Mouse (Mus musculus): ENCODE results near the gene Smtn. TPM values are rescaled to one million over a fixed set of nuclear protein-coding genes. Genes with fewer than 3 reads are reported as not detected.
A peak's percentile ranks its signal among the peaks of the same experiment; 100 is the strongest.

The Smtn gene
- polyA plus RNA-seq (2015; fragmentation: Nextera tagmentation; extraction: Ambion mirVana), result 17.7 and 18.5 TPM in 2 replicates

DNA sequence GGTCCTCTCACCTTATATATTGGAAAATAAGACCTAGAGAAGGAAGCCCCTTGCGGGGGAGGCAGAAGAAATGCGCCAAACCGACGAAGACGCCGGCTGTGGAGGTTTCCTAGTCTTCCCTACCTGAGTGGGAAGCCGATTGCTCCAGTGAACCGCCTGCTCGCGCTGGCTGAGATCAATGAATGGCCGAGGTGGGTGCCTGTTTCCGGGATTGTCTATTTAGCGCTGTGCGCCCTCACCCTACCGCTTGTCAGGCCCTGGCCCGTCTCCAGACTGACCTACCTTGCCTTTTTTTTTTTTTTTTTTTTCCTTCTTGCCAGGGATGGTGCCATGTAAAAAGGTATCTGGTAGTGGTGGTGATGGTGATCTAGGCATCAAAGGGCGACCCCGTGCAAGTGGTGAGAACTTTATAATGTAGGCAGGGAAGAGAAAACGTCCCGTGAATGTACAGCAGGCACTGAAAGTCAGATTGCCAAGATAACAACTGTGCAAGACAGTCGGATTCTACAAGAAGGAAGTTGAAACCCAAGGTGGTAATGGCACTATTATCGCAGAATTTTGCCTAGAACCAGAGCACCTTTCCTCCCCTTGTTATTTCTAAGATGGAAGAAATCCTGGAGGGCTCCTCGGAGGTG lies at the start of gene Smtn:
TSS of gene Smtn (minus strand) at position 162 of the 635 bp plus-strand sequence.
- Histone ChIP-seq H3K27ac (replicated peaks) (no peak within 1 kb of the TSS), H3K4me2 (replicated peaks) (peak within 1 kb of the TSS; percentile 67), H3K4me1 (peaks cover 11% of the 10 kb centered on the region), H3K36me3 (no peaks in the 10 kb centered on the region), H3K4me3 (peak within 1 kb of the TSS; percentile 54), H3K27me3 (no peaks in the 10 kb centered on the region), H3K9ac (replicated peaks) (peak within 1 kb of the TSS; percentile 35), H3K9me3 (no peaks in the 10 kb centered on the region)
- WGBS, result 94% methylated on average over 23 of the region's 23 CpGs
- ATAC-seq (replicated peaks), result no peak

DNA sequence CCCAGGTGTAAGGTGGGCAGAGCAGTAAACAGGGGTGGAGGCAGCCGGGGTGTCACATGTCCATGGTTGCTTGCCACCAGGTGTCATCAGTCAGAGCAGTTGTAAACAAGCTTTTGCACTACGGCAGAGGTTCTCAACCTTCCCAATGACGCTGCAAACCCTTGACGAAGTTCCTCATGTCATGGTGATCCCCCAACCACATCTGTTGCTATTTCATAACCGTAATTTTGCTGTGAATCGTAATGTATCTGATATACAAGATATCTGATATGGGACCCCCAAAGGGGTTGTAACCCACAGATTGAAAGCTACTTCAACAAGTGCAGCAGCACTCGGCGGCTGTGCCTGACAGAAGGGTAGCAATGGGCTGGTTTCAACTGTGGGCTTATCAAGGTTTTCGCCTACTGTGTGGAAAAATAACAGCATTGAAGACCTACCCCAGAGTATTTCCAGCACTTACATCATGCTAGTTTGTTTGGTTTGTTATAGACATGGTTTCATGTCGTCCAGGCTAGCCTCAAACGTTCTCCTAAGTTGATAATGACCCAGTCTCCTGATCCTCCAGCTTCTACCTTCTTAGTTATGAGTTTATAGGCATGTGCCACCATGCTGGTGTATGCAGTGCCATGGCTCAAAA lies 47.7 kb upstream of the Smtn start:
- Histone ChIP-seq H3K4me3 (no peak overlapping the region), H3K27me3 (no peaks in the 10 kb centered on the region), H3K27ac (replicated peaks) (no peak overlapping the region), H3K9ac (replicated peaks) (no peak overlapping the region), H3K4me1 (no peaks in the 10 kb centered on the region), H3K36me3 (no peaks in the 10 kb centered on the region), H3K9me3 (no peaks in the 10 kb centered on the region), H3K4me2 (replicated peaks) (no peak overlapping the region)
- 82% methylated on average over 11 of the region's 11 CpGs for WGBS
- ATAC-seq (replicated peaks), result no peak

DNA sequence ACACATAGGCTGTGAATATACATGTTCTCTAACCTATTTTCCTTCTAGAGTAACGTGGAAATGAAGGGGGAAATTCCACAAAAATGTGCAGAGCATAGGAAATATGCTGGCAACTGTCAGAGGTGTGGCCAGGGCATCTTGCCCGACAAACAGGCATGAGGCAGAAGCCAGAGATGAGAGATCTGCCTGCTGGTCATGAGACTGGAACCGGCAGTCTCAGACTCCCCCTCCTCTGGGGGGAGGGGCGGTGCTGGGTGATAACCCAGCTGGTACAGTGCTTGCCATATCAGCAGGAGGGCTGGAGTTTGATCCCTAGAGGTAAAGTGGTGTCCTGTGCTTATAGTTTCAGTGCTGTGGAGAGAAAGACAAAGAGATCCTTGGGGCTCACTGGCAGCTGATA lies 46.9 kb upstream of the Smtn start:
- Histone ChIP-seq H3K4me1 (no peaks in the 10 kb centered on the region), H3K9me3 (no peaks in the 10 kb centered on the region), H3K36me3 (no peaks in the 10 kb centered on the region), H3K4me2 (replicated peaks) (no peak overlapping the region), H3K4me3 (no peak overlapping the region), H3K27me3 (no peaks in the 10 kb centered on the region), H3K9ac (replicated peaks) (no peak overlapping the region), H3K27ac (replicated peaks) (no peak overlapping the region)
- ATAC-seq (replicated peaks), result no peak
- WGBS, result 49% methylated on average over 4 of the region's 4 CpGs

DNA sequence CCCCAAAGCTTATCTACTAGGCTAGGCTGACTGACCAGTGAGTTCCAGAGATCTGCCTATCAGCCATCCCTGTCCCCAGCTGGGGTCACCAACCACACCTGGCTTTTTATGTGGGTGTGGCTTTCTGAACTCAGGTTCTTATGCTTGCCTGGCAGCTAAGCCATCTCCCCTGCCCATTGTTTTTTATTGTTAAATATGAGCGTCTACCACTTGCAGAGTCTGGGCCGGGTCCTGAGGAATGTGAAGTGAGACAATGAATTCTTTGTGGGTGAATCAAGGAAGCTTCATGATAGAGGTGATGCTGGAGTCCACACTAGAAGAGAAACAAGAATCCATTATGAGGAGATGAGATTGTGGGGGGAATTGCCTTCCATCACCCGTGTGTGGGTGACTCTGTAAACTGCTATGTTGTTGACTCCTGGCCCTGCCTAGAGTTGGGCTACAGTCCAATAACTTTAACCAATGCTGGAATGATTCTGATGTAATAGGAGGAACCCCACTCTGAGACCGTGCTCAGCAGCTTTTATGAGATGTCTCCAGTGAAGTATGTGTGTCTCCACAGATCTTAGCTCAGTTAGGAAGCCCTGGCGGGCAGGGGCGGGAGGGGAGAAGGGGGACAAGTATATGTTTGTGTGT lies 45.7 kb upstream of the Smtn start:
- no peak for ATAC-seq (replicated peaks)
- H3K4me3 ChIP-seq, result no peak overlapping the region
- no peak overlapping the region for H3K9ac ChIP-seq (replicated peaks)
- H3K36me3 ChIP-seq, result no peaks in the 10 kb centered on the region
- no peaks in the 10 kb centered on the region for H3K9me3 ChIP-seq
- H3K4me1 ChIP-seq, result no peaks in the 10 kb centered on the region
- H3K27ac ChIP-seq (replicated peaks), result no peak overlapping the region
- no peak overlapping the region for H3K4me2 ChIP-seq (replicated peaks)
- H3K27me3 ChIP-seq, result no peaks in the 10 kb centered on the region
- WGBS, result 76% methylated on average over 6 of the region's 6 CpGs

DNA sequence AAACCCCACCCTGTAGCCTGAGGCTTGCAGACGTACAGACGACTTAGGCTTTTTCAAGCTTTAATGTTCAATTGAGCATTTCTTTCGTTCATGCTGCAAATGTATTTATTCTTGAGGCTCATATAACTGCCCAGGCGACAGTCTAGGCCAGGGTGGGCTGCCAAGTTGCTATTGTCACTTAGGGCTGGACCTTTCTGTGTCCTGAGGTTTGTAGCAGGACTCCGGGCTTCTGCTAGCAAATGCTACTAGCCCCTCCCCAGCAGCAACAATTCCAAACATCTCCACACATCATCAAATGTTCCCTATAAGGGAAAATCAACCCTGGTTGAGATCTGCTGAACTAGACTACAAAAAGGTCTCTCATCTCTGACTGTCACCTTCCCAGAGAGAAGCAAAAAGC lies 42.7 kb upstream of the Smtn start:
- WGBS, result 79% methylated on average over 5 of the region's 5 CpGs
- H3K4me3 ChIP-seq, result no peak overlapping the region
- H3K4me1 ChIP-seq, result no peaks in the 10 kb centered on the region
- no peak overlapping the region for H3K4me2 ChIP-seq (replicated peaks)
- H3K27ac ChIP-seq (replicated peaks), result no peak overlapping the region
- no peak for ATAC-seq (replicated peaks)
- H3K9me3 ChIP-seq, result no peaks in the 10 kb centered on the region
- H3K27me3 ChIP-seq, result no peaks in the 10 kb centered on the region
- no peak overlapping the region for H3K9ac ChIP-seq (replicated peaks)
- H3K36me3 ChIP-seq, result no peaks in the 10 kb centered on the region

DNA sequence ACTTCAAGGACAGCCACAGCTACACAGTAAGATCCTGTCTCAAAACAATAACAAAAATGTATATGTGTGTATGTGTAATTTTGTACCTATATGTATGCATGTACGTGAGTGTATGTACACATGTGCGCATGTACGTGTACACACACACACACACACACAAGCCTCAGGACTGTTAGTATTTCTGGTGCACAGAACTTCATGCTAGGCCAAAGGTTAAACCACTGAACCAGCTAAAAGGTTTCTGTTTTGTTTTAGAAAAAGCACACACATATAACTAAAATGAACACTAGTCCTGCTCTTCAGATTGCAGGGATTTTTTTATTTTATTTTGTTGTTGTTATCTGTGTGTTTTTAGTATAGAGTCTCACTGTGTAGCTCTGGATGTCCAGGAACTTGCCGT lies 41.5 kb upstream of the Smtn start:
- WGBS, result 92% methylated on average over 4 of the region's 4 CpGs
- Histone ChIP-seq H3K27me3 (no peaks in the 10 kb centered on the region), H3K9me3 (no peaks in the 10 kb centered on the region)

DNA sequence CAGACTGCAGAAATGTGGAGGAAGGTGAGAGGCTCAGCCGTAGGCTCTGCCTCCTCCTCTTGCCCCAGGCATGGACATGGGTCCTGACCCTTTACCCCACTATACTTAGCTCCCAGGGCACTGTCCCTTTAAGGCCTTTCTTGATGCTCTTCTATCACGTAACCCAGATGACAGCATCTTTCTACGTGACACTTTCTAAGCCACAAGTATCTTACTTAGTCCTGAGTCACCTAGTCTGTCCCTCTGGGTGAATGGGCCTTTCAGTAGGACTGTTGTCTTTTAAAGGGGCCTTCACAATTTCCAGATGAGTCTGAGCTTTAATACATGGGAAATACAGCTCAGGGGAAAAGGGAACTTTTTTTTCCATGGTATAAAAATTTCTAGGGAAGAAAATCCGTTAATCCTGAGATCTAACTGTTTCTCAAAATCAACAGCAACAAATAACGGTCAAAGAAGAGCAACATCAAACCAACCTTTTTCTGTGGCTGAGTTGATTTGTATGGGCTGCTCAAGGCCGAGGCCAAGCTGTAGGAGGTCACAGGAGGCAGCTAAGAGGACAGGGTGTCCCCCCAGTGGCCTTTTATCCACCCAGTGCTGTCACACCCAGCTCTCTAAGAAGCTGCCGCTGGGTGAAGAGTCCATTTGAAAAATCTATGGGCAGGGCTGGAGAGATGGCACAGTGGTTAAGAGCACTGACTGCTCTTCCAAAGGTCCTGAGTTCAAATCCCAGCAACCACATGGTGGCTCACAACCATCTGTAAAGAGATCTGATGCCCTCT lies 40.1 kb upstream of the Smtn start:
- Histone ChIP-seq H3K9me3 (no peaks in the 10 kb centered on the region), H3K4me3 (no peak overlapping the region), H3K27me3 (no peaks in the 10 kb centered on the region), H3K9ac (replicated peaks) (no peak overlapping the region), H3K4me2 (replicated peaks) (no peak overlapping the region), H3K36me3 (no peaks in the 10 kb centered on the region), H3K27ac (replicated peaks) (no peak overlapping the region), H3K4me1 (no peaks in the 10 kb centered on the region)
- WGBS, result 77% methylated on average over 7 of the region's 7 CpGs
- ATAC-seq (replicated peaks), result no peak

More for the DNA sequence above, 41.5 kb upstream of the Smtn start:
- Histone ChIP-seq H3K4me3 (no peak overlapping the region), H3K4me1 (no peaks in the 10 kb centered on the region), H3K27ac (replicated peaks) (no peak overlapping the region), H3K9ac (replicated peaks) (no peak overlapping the region), H3K36me3 (no peaks in the 10 kb centered on the region), H3K4me2 (replicated peaks) (no peak overlapping the region)
- no peak for ATAC-seq (replicated peaks)

DNA sequence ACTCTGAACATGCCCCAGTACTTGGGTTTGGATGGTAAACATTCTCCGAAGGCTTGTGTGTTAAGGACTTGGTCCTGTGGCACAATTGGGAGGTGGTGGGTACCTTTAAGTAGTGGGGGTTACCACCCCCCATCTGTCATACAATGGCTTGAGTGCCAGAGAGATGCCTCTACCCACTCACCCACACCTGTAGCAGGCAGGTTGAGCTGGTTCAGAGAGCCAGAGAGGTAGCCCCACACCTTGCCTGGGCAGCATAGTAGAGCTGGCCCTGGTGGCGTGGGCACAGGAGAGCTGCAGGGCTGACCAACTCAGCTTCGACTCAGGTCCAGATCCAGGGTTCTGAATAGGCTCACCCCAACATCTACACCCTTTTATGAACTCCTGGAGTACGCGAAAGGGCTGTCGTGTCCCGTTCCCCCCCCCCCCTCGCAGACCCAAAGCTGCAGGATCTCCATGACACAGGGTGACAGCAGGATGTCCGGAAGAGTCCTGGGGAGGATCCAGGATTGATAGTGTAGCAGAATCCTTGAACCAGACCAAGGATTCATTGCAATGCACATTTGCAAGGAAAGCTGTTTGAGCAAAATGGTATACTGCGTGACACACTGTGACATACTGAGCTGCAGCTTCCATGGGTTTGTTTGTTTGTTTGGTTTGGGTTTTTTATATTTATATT lies 37.8 kb upstream of the Smtn start:
- no peak overlapping the region for H3K27ac ChIP-seq (replicated peaks)
- no peaks in the 10 kb centered on the region for H3K36me3 ChIP-seq
- H3K9me3 ChIP-seq, result no peaks in the 10 kb centered on the region
- H3K4me2 ChIP-seq (replicated peaks), result no peak overlapping the region
- H3K4me3 ChIP-seq, result no peak overlapping the region
- ATAC-seq (replicated peaks), result no peak
- 75% methylated on average over 10 of the region's 10 CpGs for WGBS
- H3K9ac ChIP-seq (replicated peaks), result no peak overlapping the region
- H3K4me1 ChIP-seq, result no peaks in the 10 kb centered on the region
- H3K27me3 ChIP-seq, result no peaks in the 10 kb centered on the region

DNA sequence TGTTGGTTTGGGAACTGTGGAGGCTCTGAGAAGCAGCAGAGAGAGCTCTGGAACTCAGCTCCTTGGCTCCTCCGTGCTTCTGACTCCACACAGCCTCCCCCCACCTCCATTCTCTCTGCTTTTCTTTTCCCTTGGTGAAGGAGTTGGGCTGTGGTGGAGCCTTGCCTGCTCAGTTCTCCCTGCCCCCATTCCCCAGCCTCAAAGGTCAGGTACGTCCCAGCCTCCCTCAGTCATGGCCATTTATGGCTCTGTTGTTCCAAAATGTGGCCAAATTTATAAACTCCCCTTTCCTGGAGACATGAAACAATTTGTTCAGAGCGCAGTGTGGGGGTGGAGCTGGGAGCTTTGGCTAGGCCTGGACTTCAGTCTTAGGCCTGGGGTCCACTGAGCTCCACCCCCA lies 34.8 kb upstream of the Smtn start:
- Histone ChIP-seq H3K27ac (replicated peaks) (no peak overlapping the region), H3K4me3 (no peak overlapping the region), H3K36me3 (no peaks in the 10 kb centered on the region), H3K27me3 (no peaks in the 10 kb centered on the region), H3K4me1 (no peaks in the 10 kb centered on the region), H3K9ac (replicated peaks) (no peak overlapping the region), H3K9me3 (no peaks in the 10 kb centered on the region), H3K4me2 (replicated peaks) (no peak overlapping the region)
- ATAC-seq (replicated peaks), result no peak
- 68% methylated on average over 3 of the region's 3 CpGs for WGBS

DNA sequence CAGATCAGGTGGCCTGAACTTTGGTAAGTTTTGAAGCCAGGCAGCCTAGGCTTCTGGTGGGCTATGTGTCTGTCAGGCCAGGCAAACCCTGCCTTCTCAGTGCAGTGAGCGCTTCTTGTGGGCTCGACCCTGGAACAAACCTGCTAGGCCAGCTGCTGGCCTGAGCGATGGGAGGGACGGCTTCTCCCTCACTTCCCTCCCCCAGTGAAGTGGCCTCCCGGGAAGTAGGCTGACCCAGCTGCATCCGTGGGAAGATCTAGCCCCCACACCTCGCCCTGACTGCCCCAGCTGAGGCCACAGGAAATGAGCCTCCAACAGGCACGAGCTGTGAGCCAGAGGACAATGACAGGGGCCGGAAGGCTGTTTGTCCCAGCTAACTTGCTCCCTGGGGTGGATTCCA lies 32.7 kb upstream of the Smtn start:
- no peaks in the 10 kb centered on the region for H3K27me3 ChIP-seq
- 21% methylated on average over 9 of the region's 9 CpGs for WGBS
- H3K4me1 ChIP-seq, result no peaks in the 10 kb centered on the region
- H3K36me3 ChIP-seq, result no peaks in the 10 kb centered on the region
- H3K27ac ChIP-seq (replicated peaks), result no peak overlapping the region
- H3K9ac ChIP-seq (replicated peaks), result no peak overlapping the region
- no peak overlapping the region for H3K4me3 ChIP-seq
- ATAC-seq (replicated peaks), result no peak
- no peak overlapping the region for H3K4me2 ChIP-seq (replicated peaks)
- H3K9me3 ChIP-seq, result no peaks in the 10 kb centered on the region

DNA sequence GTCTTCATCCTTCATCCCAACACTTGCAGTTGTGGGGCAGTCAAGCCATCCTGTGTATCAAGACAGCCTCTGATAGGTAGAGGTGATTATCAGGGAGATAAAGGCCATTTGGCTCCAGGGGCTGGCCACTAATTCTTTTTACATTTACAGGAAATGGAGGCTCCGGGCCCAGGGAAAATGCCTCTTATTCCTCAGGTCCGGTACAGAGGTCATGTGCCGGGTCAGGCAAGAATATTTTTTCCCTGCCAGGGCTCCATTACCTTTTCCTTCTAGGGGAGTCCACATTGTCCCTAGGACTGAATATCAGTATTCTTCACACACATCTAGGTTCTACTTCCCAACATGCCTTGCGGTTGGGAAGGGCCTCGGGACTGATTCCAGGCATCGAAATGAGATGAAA lies 31.8 kb upstream of the Smtn start:
- no peak for ATAC-seq (replicated peaks)
- Histone ChIP-seq H3K9me3 (no peaks in the 10 kb centered on the region), H3K9ac (replicated peaks) (no peak overlapping the region), H3K27me3 (no peaks in the 10 kb centered on the region), H3K4me2 (replicated peaks) (no peak overlapping the region), H3K4me1 (no peaks in the 10 kb centered on the region), H3K4me3 (no peak overlapping the region), H3K36me3 (no peaks in the 10 kb centered on the region), H3K27ac (replicated peaks) (no peak overlapping the region)
- WGBS, result 88% methylated on average over 6 of the region's 6 CpGs

DNA sequence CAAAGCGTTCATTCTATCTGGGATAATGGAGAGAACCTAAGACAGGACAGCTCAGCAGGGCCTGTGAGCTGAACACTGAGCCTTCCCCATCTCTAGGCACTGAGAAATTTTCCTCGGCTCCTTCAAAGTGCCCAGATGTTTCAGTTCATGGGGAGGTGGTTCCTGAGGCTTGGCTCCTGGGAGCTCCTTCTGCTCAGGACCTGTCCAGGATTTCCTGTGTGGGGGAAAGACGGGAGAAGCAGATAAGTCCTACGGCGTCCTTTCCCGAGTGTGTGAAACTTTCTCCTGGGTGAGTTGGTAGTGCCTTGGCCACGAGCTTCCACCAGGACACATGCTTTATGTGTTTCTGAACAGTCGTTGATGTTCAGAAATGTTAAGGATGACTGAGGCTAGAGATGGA lies 29.9 kb upstream of the Smtn start:
- H3K27ac ChIP-seq (replicated peaks), result no peak overlapping the region
- ATAC-seq (replicated peaks), result no peak
- H3K36me3 ChIP-seq, result no peaks in the 10 kb centered on the region
- no peak overlapping the region for H3K4me2 ChIP-seq (replicated peaks)
- no peaks in the 10 kb centered on the region for H3K4me1 ChIP-seq
- no peaks in the 10 kb centered on the region for H3K9me3 ChIP-seq
- H3K27me3 ChIP-seq, result no peaks in the 10 kb centered on the region
- H3K4me3 ChIP-seq, result no peak overlapping the region
- no peak overlapping the region for H3K9ac ChIP-seq (replicated peaks)
- WGBS, result 89% methylated on average over 8 of the region's 8 CpGs
